Mouse (Mus musculus) bone marrow, adult 2 months (tissue): ENCODE results near the gene H2al1m. TPM values are rescaled to one million over a fixed set of nuclear protein-coding genes. Genes with fewer than 3 reads are reported as not detected.
A peak's percentile ranks its signal among the peaks of the same experiment; 100 is the strongest.
"Not testable (repeated sequence)": the region's sequence is repeated elsewhere in the genome, so short reads cannot be mapped to it uniquely, and the experiment has no call there.

Source experiments
- H3K27ac ChIP-seq: fragments of 200-500 bp; 2 replicates; pipeline ENCODE4 v1.5.1; 2012; ENCODE audit warnings: low read depth, mild to moderate bottlenecking, control low read depth, inconsistent platforms, low read length; ENCODE audit not compliant: control insufficient read depth, poor library complexity, insufficient read depth
- H3K4me1 ChIP-seq: fragments of 200-500 bp; 2 replicates; pipeline ENCODE4 v1.6.1; 2011; ENCODE audit warnings: low read length; ENCODE audit not compliant: control insufficient read depth, insufficient read depth
- H3K4me3 ChIP-seq: fragments of 200-500 bp; replicated peaks from 2 replicates; pipeline ENCODE3; 2011; ENCODE audit warnings: mild to moderate bottlenecking, low read depth, low read length, control low read depth; ENCODE audit not compliant: control insufficient read depth
- CTCF ChIP-seq: fragments of 200-500 bp; IDR thresholded peaks from 2 replicates; pipeline ENCODE4 v1.5.1; 2011; ENCODE audit warnings: low read length, control low read depth; ENCODE audit not compliant: control insufficient read depth, insufficient read depth
- POLR2A ChIP-seq: fragments of 200-500 bp; IDR thresholded peaks from 2 replicates; pipeline ENCODE4 v1.6.1; 2011; ENCODE audit warnings: low read depth, mild to moderate bottlenecking, control low read depth, low read length, borderline replicate concordance; ENCODE audit not compliant: control insufficient read depth
- WGBS: fragments of 180-500 bp; shearing (Covaris S2); methylation state at CpG from one replicate; pipeline ENCODE4 v1.1.7; 2018; 5-methylcytosine and 5-hydroxymethylcytosine counted together
- polyA plus RNA-seq: library from polyadenylated mRNA; stranded (reverse); fragments of >200 nt; gene quantifications from 2 replicates; pipeline ENCODE4 v1.2.4, GENCODE M21; 2011; ENCODE audit warnings: low replicate concordance; ENCODE audit not compliant: missing spikeins, insufficient read depth, insufficient read length

The H2al1m gene
- polyA plus RNA-seq, 1 experiment, result 3.2 TPM

DNA sequence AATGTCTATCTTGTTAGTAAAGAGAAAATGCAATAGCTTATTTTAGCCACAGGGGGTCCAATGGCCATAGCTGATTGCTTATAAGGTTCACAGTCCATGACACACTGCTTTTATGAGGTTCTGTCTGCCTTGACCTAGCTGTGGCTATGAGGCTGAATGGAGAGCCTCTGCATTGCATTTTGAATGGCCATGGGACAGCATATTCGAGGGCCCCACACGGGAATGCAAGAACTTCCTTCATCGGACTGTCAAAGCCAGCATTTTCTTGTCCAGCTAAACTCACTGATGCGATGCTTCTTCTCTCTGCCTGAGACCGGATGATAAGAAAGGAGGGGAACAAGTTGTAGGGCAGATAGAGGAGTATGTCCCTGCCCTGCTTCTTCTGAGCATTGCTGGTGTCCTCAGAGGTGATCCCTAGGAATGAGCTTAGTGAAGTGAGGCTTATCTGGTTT lies 14.9 kb downstream of the H2al1m start:
- Histone ChIP-seq H3K27ac (peak overlapping the region; percentile 84), H3K4me3 (peak overlapping the region; percentile 14), H3K4me1 (no peaks in the 10 kb centered on the region)
- WGBS, result 67% methylated on average over 5 of the region's 5 CpGs
- no peak for TF ChIP-seq CTCF
- no peak for TF ChIP-seq POLR2A

DNA sequence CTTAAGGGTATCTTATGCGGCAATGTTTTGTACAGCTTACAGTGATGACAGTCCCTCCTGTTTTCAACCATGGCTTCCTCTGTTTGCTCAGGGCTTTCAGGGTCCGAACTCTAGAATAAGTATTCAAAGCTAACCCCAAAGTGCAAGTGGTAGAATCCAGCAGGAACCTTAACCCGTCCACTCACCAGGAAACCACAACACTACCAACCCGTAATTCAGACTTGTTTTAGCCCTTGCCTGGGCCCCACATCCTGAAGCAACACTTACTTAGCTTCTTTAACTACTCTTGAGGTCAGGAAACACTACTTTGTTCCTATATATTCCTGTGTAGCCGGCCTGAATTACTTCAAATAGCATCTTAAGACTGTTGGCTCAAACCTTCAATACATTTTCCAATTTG lies 19.2 kb downstream of the H2al1m start:
- 35% methylated on average over 5 of the region's 5 CpGs for WGBS
- H3K4me3 ChIP-seq, result no peak overlapping the region
- no peak overlapping the region for H3K27ac ChIP-seq
- TF ChIP-seq POLR2A, result no peak
- TF ChIP-seq CTCF, result no peak
- no peaks in the 10 kb centered on the region; the same call in 1 of the 2 replicates for H3K4me1 ChIP-seq

DNA sequence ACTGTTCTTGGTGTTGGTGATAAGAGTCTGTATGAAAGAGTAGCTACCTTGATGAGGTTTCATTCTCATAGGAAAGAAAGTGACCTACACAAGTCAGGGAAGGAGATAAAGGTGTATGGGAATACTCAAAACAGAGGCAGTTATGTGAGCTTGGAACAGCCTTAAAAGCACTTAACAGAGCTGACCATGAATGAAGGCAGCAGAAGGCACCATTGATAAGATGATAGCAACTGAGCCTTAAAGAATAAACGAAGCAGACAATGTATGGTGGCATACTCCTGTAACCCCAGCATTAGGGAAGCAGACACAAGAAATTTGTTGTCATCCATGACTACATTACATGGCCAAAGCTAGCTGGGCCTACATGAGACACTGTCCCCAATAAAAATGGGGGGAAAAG lies 19.9 kb downstream of the H2al1m start:
- Histone ChIP-seq H3K27ac (no peak overlapping the region), H3K4me3 (no peak overlapping the region), H3K4me1 (no peaks in the 10 kb centered on the region; the same call in 1 of the 2 replicates)
- WGBS, result 67% methylated on average over 1 of the region's 1 CpGs
- no peak for TF ChIP-seq POLR2A
- no peak for TF ChIP-seq CTCF

DNA sequence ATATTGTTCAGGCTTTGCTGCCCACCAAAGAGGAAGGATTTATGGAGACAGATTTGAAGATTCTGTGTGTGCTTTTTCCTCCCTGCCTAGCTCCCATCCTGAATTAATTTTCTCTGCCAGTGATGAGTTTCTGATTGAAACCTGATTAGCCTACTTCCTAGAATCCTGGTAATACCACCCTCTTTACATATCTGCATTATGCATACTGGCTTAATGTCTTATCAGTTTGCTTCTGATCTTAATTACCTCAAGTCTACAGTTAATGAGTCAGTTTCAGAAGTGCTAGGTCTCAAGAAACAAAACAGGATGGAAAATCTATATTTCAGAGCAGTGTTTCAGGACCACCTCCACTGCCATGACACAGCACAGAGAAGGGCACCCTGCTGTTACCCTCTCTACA lies 32.9 kb downstream of the H2al1m start:
- not testable (repeated sequence) for H3K27ac ChIP-seq, H3K4me1 ChIP-seq, H3K4me3 ChIP-seq

DNA sequence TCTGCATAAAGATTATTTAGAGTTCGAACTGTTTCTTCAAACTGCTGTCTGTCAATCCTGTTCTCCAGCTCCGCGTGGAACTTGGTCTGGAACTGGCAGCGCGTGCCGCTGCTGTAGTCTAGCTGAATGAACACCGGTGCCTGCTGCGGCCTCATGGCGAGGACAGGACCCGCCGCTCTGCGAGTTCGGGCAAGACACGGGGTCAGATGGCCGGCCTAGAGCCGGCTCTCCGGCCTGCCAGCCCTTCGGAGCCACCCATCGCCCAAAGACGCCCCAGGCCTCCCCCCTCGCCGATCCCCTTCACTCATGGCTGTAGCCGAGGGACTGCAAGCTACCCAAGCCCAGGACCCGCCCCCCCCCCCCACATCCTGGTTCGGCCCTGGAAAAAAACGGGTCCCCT lies 44.4 kb downstream of the H2al1m start:
- H3K4me1 ChIP-seq, H3K4me3 ChIP-seq, H3K27ac ChIP-seq: not testable (repeated sequence)
- 94% methylated on average over 17 of the region's 26 CpGs for WGBS

DNA sequence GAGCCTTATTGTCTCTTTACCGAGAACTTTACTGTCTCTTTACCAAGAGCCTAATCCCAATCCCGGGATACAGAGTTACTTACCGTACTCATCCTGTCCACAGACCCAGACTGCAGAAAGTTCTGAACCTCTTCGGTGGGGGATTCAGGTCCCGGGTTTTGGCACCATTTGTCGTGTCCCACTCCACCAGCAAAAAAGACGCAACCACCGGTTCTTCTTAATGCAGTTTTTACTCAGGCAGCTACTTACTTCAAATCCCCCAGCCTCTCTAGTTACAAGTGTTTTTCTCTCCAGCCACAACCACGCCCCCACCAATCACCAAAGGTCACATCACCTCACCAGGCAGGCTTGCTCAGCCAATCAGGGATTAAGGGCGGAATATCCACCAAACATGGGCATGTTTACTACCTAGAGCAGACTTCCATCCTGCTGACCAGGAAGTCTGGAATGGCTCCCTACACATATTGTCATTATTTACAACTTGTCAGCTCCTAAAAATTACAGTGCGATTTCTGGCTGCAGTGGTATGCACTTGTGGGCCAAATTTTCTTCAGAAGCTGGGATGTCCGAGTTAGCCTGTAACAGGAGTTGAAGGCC lies 48.9 kb downstream of the H2al1m start:
- H3K4me3 ChIP-seq, result not testable (repeated sequence)

DNA sequence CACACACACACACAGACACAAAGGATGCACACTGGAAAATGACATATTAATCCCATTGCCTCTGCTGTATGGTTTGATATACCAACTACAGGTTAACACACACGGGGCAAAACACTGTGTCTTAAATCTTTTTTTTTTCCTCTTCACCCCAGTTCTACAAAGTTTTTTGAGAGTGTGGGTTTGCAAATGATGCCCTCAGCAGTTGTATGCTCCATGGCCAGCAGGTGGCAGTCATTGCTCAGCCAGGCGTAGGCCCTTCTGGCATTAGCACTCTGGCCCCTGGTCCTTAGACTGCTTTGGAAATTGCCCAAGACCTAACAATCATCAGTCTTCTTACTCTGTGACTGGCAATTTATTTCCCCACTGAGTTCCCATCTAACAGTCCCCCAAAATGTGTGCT lies 49.5 kb downstream of the H2al1m start:
- H3K4me3 ChIP-seq, H3K27ac ChIP-seq, H3K4me1 ChIP-seq: not testable (repeated sequence)
- 21% methylated on average over 2 of the region's 2 CpGs for WGBS

More for the DNA sequence above, 48.9 kb downstream of the H2al1m start:
- peak overlapping the region; percentile 48 for H3K27ac ChIP-seq
- H3K4me1 ChIP-seq, result not testable (repeated sequence)
- 68% methylated on average over 12 of the region's 12 CpGs for WGBS

Other genes with a start within 250 kb of the H2al1m start
- gene Fthl17f, start 220.7 kb upstream of the H2al1m start, polyA plus RNA-seq, result not detected in 2 replicates
- not detected in 2 replicates for gene 4930402K13Rik, start 179.2 kb upstream of the H2al1m start, polyA plus RNA-seq
- 0.87 TPM in 1 of 2 replicates, not detected in the other for gene Lancl3, start 83.9 kb upstream of the H2al1m start, polyA plus RNA-seq
- 2.9 TPM in 1 of 2 replicates, not detected in the other for gene Gm14862, start 26.9 kb upstream of the H2al1m start, polyA plus RNA-seq
- gene Xk, start 11.0 kb upstream of the H2al1m start, polyA plus RNA-seq, result 6.5 TPM in 2 replicates
- gene H2al1k, start 66.9 kb downstream of the H2al1m start, polyA plus RNA-seq, result not detected in 2 replicates
- 27.3 and 62.6 TPM in 2 replicates for gene Cybb, start 204.0 kb downstream of the H2al1m start, polyA plus RNA-seq